Mouse (Mus musculus) left cerebral cortex, adult 6 months (tissue): Measurements from ENCODE around the gene Olfr131. TPM values are rescaled to one million over a fixed set of nuclear protein-coding genes. Genes with fewer than 3 reads are reported as not detected.

ENCODE experiments used
- long read RNA-seq, 2 experiments: library from polyadenylated mRNA; unstranded; transcript quantifications; one replicate each; pipeline ENCODE4 v2.0.0; 2019 to 2020
- polyA plus RNA-seq: library from polyadenylated mRNA; unstranded; fragments of <200 nt; fragmentation: Nextera tagmentation; gene quantifications from 2 replicates; pipeline ENCODE4 v1.2.3, GENCODE M21; 2021

Olfr131 gene
- polyA plus RNA-seq: not detected in 2 replicates
- long read RNA-seq, experiment 1: 0 reads
- long read RNA-seq, experiment 2: 0 reads

DNA sequence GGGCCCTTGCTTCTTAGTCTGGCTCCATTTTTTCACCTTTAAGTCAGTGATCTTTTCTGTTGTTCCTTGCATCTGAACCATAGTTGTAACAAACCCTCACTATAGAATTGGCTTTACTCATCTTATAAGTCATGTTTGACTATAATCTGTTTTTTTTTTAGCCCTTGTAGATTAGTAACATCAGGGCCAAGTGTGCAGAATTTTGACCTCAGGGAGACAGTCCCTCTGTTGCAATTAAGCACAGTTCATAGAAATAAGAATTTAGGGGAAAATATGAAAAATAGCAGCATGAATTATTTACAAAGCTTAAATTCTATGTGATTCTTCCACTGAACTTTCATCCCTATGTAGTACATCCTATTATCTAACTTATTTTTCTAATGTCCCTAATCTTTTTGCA, at the start of gene Olfr131:
Olfr131 (minus strand) TSS at position 101 of the 400 bp plus-strand sequence.

DNA sequence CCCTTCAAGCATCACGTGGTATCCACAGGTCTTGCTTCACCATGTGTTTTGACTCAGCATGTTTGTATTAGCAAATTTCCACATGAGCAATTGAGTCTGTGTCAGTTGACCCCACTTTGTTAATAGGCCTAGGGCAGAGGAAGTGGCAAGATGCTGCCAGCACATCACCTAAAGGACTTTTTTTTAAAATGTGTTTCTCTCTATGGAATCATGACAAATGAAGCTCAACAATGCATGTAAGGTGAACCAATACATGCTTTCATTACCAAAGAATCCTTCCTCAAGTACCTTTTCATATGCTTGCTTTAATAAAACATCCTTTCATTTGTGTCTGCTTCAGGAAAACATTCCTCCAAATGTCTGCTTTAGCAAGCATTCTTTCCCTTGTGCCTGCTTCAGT, 45.9 kb upstream of the Olfr131 start, which contains the start of gene Olfr132:
Olfr132 (minus strand) TSS at position 101 of the 400 bp plus-strand sequence.

DNA sequence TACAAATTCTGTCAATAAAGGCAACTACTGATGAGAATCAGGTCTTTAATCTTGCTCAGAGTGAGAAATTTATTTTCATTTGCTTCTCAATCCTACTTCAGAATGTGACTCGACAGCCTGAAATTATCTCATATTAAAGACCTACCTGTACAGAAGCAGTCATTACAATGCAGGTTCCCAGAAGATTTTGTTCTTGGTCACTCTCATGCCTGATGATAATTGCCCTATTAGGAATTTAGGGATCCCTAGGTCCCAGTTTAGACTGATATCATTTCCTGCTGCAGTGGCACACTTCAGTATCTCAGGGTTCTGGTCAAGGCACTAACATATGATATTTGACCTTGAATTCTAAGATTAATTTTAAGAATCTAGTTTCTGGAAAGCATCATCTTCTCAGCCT, 24.9 kb downstream of the Olfr131 start, which contains the start of gene Olfr130:
Olfr130 (plus strand) TSS at position 301 of the 400 bp plus-strand sequence.

DNA sequence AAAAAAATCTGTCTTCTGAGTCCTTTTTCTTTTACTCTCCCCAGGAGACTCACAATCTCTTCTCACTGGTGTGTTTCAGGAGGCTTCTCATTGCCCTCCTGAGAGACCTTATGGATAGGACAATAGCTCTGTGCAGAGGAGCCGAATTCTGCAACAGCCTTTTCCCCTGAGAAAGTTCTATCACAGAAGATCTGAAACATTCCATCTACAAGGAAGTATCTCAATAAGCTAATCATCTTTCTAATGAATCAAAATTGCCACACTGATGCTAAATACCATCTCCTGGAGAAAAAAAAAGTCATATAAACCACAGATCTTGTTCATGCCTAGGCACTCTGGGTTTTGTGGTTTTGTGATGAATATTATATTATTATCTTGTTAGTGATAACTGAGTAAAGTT, 28.5 kb downstream of the Olfr131 start, which contains the start of gene Olfr129:
Olfr129 (minus strand) TSS at position 101 of the 400 bp plus-strand sequence.

Other genes with a start within 250 kb of the Olfr131 start
- gene Olfr126, start 241.2 kb downstream of the Olfr131 start, polyA plus RNA-seq: not detected in 2 replicates
- not detected in 2 replicates for gene Olfr127, start 188.3 kb downstream of the Olfr131 start, polyA plus RNA-seq
- gene Olfr128, start 168.1 kb downstream of the Olfr131 start, polyA plus RNA-seq: not detected in 2 replicates
- gene Olfr761, start 135.6 kb downstream of the Olfr131 start, polyA plus RNA-seq: not detected in 2 replicates
- not detected in 2 replicates for gene Olfr129, start 28.6 kb downstream of the Olfr131 start, polyA plus RNA-seq
- gene Olfr130, start 24.8 kb downstream of the Olfr131 start, polyA plus RNA-seq: not detected in 2 replicates
- gene Olfr132, start 45.8 kb upstream of the Olfr131 start, polyA plus RNA-seq: not detected in 2 replicates
- not detected in 2 replicates for gene Olfr133, start 56.6 kb upstream of the Olfr131 start, polyA plus RNA-seq
- gene Olfr134, start 82.7 kb upstream of the Olfr131 start, polyA plus RNA-seq: not detected in 2 replicates
- gene Olfr135, start 115.6 kb upstream of the Olfr131 start, polyA plus RNA-seq: not detected in 2 replicates
- not detected in 2 replicates for gene Olfr138, start 172.3 kb upstream of the Olfr131 start, polyA plus RNA-seq
- not detected in 2 replicates for gene Olfr137, start 218.9 kb upstream of the Olfr131 start, polyA plus RNA-seq
- not detected in 2 replicates for gene Olfr136, start 241.1 kb upstream of the Olfr131 start, polyA plus RNA-seq